Mouse (Mus musculus): ENCODE measurements around the gene Defb42. TPM values are rescaled to one million over a fixed set of nuclear protein-coding genes. Genes with fewer than 3 reads are reported as not detected.

Gene Defb42
- total RNA-seq (2021): not detected

DNA sequence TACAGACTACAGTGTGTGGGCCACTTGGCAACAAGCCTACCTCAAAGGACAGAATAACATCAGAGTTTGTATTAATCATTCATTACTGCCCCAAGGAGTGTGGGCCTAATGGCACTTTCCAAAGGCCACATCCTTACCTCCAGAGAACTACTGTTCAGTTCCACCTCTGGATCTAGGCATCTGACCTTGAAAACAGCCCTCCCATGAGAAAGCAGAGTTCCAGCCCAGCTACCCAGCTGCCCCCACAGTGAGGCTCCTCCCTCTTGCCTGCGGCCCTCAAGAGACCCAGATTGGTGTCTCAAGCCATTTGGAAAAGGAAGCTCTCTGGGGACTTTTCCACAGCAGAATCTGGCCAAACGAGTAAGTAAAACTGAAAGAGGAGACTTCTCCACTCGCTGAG lies at the start of gene Defb42:
TSS of gene Defb42 (plus strand) at position 301 of the 400 bp plus-strand sequence.
- intact Hi-C loops (cut with DNase I): no loop called here
- DNase-seq (ENCODE audit: extremely low spot score in 1 of 2, low spot score in 2 of 2): no peak

DNA sequence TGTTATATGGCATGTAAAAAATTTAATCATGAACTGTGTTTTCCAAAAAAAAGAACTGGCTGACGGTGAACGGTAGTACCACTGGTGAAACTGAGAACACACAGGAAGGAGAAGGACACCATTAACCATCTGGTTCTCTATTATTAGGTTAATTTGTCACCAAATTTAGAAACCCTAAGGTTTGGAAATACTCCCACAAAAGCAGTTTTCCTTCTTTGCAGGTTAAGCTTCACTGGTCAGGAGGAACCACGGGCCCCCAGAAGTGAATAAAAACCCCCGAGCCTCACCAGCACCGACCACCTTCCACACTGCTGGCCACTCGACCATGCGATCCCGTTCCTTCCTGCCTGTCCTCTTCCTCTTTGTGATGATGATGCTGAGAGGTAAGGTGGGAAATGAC lies 49.0 kb upstream of the Defb42 start, which contains the start of gene Defb47:
TSS of gene Defb47 (plus strand) at position 301 of the 400 bp plus-strand sequence.
- DNase-seq (ENCODE audit: extremely low spot score in 1 of 2, low spot score in 2 of 2): no peak
- intact Hi-C loops (cut with DNase I): no loop called here

DNA sequence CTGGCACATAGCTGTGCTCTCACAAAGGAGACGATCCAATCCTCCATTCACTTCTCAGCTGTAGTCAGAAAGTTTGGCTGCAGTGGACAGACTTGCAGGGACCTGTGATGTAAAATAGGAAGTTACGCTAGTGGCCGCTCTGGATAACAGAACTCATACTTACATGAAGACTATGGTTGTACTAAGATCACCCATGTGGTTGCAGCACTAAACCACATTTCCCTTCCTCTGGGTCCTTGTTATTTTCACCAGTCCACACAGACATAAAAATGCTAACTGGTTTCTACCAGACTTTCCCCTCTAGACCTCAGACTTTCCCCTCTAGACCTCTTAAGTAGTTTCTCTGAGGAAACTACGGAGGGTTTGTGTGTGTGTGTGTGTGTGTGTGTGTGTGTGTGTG lies 47.8 kb upstream of the Defb42 start:
- no peak for DNase-seq (ENCODE audit: extremely low spot score in 1 of 2, low spot score in 2 of 2)
- intact Hi-C loops (cut with DNase I): no loop called here

DNA sequence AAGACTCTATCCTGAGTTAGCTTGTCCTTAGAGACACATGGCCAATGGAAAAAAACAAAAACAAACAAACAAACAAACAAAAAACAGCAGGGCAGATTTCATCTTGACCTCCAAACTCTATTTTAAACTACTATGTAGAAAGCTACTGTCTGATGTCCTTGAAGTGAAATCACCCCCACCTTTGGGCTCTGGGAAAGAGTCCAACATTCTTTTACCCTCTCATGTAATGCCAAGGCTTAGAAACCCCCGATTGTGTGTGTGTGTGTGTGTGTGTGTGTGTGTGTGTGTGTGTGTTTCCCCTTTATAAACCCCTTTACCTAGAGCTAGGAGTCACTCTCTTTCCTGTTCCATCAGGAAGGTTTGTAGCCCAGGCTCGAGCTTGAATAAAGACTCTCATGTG lies 44.2 kb upstream of the Defb42 start:
- DNase-seq (ENCODE audit: extremely low spot score in 1 of 2, low spot score in 2 of 2): no peak
- intact Hi-C loops (cut with DNase I): no loop called here

DNA sequence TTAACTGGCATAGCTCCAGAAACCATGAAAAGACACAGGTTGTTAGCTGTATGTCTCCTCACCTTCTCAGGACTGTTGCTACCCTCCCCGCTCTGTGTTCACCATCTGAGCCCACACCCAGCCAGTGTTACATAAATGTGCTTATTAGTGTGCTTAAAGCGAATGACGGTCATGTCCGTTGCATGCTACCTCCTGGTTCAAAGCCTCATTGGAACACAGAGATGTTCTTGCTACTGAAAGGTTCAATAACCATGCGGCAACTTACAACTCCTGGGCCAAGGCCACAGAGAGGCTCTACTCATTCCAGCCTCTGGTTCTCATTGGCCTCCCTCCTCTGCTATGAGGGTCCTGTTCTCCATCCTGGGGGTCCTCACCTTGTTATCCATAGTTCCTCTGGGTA lies 35.3 kb upstream of the Defb42 start, which contains the start of gene Defb43:
TSS of gene Defb43 (plus strand) at position 301 of the 400 bp plus-strand sequence.
- intact Hi-C loops (cut with DNase I): no loop called here
- DNase-seq (ENCODE audit: extremely low spot score in 1 of 2, low spot score in 2 of 2): no peak

DNA sequence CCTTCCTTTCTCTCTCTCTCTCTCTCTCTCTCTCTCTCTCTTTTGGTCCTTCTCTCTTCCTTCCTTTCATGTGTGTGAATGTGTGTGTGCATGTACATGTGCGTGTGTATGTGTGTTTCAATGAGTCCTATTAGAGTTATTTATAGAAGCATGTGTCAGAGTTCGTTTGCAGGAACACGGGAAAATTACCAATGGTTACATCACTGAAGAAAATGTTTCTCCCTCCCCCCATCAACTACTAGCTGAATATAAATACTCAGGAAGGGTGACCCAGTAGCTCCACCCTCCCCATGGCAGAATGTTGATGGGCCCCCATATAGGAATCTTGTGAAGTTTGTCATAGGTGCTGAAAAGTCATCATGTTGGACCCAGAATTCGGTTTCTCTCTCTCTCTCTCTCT lies 33.7 kb upstream of the Defb42 start:
- intact Hi-C loops (cut with DNase I): no loop called here
- DNase-seq (ENCODE audit: extremely low spot score in 1 of 2, low spot score in 2 of 2): no peak

DNA sequence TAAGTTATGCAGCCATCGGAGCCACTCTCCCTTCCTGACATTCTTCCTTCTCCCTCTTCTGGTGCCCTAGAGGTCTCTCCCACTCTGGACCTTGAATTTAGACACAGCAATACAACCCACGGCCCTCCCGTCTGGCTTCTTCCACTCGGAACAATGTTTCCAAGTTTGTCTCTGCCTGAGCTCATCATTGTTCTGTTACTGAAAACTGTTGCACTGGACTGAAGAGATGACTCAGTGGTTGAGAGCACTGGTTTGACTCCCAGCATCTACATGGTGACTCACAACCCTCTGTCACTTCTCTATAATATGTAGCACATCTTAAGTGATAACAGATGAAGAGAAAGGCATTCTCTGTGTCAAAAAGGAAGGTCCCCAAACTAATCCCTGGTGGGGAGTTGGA lies 32.1 kb upstream of the Defb42 start:
- intact Hi-C loops (cut with DNase I): no loop called here
- no peak for DNase-seq (ENCODE audit: extremely low spot score in 1 of 2, low spot score in 2 of 2)

DNA sequence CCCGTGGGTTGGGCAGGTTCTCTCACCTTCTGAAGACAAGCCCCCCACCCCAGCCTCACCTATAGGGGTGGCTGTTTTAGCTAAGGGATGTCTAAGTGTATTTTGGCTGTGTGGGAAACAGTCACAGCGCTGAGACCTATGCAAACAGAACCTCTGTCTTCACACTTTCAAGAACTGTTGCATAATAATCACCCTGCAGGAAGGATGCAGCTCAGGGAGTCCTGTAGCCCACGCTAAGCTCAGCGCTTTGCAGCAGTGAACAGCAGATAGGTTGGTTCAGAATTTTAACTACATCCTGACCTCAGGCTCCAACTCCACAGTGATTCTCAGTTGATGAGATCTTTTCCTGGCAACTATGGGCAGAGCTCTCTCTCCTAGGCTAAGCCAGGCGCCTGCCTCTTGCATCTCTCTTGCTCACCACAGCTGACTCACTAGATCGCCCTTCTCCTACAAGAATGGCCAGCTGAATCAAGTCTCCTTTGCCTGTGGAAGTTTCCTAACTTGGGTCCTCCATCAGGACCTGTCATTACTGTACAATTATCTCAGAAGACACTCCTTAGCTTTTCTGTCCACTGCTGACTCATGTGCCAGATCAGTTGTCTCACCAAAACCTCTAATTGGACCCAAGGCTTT lies 26.2 kb upstream of the Defb42 start:
- DNase-seq (ENCODE audit: extremely low spot score in 1 of 2, low spot score in 2 of 2): no peak

DNA sequence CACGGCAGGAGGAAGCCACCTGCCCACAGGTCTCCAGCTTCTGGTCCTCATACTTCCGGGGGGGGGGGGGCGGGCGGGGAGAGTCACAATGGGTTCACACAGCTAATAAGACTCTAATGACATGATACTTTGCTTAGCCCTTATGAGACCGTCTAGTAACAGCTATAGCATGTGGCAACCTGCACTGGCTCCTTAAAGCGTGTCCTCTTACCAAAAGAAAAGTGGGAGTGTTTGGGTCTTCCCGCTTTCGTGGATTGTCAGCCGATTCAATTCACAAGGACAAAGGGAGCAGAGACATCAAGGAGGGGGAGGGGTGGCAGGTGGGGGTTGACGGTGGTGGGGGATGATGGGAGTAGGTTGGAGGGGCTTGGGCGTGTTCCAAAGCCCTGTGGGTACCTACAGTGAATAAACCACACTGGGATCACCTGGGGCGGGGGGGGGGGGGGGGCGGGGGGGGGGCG lies 3.1 kb downstream of the Defb42 start, which contains the start of gene Defb30:
TSS of gene Defb30 (minus strand) at position 51 of the 461 bp plus-strand sequence.
- intact Hi-C loops (cut with DNase I): no loop called here
- no peak for DNase-seq (ENCODE audit: extremely low spot score in 1 of 2, low spot score in 2 of 2)

More for the DNA sequence above, 26.2 kb upstream of the Defb42 start:
- intact Hi-C loops (cut with DNase I): no loop called here

DNA sequence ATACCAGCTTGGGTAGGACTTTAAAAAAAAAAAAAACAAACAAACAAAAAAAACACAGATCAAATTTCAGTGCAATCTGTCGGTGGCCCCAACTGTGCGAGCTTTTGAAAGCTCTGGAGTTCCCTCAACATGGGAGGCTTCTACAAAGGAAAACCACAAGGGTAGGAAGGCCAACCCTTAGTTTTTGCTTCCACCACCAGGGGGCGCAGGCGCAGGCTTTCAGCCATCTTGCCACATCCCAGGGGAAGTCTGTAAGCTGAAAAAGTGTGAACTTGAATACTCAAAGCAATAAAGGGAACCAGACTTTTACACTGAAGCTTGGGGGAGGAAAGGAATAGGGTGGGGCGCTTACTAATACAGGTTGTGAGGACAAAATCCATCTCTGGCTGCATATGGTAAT lies 4.0 kb downstream of the Defb42 start:
- intact Hi-C loops (cut with DNase I): no loop called here
- DNase-seq (ENCODE audit: extremely low spot score in 1 of 2, low spot score in 2 of 2): peak in 1 of 2 experiments; percentile 64

DNA sequence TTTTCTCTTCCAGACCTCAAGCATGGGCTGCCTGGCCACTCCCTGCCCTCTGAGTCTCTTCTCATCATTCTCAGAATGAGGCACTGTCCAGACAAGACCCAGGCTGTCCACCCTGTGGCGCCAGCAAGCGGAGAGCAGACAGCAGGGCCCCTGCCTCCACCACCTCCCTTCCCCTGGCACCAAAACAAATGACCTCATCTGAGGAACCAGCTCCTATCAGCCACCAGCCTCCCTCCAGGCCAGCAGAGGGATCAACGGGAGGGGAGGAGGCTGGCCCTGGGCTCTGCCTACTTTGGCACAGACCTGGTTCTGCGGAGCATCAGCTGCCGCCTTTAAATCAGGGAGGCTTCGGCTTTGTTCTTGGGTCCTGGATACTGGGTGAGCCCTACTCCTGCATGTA lies 7.9 kb downstream of the Defb42 start:
- peak; percentile 4 to 43 for DNase-seq (ENCODE audit: extremely low spot score in 1 of 2, low spot score in 2 of 2)
- intact Hi-C loops (cut with DNase I): no loop called here

DNA sequence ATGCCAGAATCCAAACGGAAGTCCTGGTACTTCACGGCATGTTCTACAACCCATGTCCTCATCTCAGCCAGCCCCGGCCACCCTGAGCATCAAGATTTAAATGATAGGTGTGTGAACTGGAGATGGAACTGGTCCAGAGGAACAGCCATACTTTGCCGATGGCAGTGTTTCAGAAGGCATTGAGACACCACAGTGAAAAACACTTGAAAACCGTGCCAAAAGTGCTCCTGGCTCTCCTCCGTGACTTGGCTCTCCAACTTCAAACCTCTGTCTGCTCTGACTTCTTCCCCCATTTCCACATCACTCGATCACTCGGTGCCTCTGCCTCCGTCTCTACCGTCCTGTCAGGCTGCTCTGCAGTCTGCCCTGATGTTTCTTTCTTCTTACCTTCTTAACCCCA lies 13.6 kb downstream of the Defb42 start:
- intact Hi-C loops (cut with DNase I): no loop called here
- no peak for DNase-seq (ENCODE audit: extremely low spot score in 1 of 2, low spot score in 2 of 2)

DNA sequence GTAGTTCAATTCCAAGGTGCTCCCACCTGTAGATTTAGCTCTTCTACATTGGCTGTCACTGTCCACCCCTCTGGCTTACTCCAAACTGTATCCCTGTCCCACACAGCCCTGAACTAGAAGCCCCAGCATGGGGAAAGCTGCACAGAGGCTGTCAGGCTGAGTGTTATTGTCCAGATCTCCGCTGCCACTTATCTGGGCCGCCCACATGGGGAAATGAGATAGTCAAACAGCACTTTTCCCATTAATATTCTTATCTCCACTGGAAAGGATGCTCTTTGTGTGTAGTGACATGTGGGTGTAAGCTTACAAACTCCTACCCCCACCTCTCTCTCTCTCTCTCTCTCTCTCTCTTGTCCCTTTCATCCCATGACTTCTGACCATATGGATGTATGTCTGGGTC lies 15.4 kb downstream of the Defb42 start:
- DNase-seq (ENCODE audit: extremely low spot score in 1 of 2, low spot score in 2 of 2): no peak
- intact Hi-C loops (cut with DNase I): no loop called here

DNA sequence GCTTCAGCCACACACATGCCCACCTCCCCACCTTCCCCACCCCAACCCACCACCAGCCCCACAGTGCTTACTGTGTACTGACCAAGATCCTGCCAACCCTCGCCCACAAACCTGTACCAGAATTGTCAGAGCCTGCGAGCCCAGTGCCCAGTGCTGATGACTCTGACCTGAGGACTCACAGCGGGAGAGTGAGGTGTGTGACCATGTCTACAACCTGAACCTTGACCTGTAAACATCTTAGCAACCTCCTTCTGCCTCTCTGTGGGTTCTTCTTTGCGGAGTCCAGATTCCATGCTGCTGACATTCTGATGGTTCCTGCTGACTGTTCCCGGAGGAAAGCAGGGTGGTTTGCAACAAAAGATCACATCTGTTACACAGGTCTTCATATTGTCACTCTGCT lies 18.6 kb downstream of the Defb42 start:
- DNase-seq (ENCODE audit: extremely low spot score in 1 of 2, low spot score in 2 of 2): no peak
- intact Hi-C loops (cut with DNase I): loop anchor here (5.0 kb wide), 1 partner anchor 307 kb away; no protein-coding TSS in a partner anchor

DNA sequence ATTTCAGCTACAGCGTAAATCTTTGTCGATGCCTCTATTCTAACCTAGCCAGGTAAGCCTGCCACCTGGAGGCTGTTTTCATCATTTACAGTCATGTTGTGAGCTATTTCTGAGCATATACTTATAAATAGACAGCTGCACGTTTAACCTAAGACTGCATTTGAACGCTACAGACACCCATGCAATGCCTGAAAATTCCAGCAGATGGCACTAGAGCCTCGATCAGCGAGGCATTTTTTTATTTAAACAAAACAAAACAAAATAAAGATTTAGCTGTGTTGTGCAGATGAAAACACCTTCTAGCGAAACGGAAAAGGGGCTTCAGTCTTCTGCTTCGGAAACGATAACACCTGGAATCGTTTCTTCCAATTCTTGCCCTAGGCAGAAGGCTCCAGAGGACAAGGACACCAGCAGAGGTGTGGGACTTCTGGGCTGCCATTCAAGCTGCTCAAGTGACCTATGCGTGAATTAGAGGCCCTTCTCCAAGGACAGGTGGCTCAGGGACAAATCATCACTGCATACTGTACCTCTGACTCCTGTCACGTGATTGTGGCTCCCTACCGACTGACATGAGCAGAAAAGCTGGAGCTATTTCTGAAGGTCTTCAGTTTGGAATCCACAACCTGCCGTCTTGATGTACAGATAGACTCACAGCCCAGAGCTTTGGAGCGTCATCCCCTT lies 20.0 kb downstream of the Defb42 start:
- peak; percentile 59 to 69 for DNase-seq (ENCODE audit: extremely low spot score in 1 of 2, low spot score in 2 of 2)
- intact Hi-C loops (cut with DNase I): loop anchor here (5.0 kb wide), 1 partner anchor 306 kb away; no protein-coding TSS in a partner anchor

DNA sequence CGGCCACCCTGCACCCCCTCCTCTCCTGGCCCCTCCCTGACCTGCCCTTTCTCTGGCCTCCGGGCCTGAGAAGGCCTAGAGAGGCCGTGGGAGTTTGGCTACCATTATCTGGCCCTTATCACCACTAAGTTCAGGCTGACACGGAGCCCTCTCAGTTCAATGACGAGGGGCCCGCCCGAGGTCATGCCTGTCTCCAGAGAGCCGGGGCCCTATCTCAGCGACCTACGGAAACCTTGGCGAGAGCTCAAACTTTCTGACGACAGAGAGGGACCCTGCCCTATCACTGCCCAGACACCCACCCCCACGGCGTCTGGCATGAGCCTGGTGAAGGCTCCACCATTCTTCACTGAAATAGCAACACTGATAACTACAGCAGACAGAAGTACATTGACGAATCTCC lies 20.9 kb downstream of the Defb42 start:
- intact Hi-C loops (cut with DNase I): loop anchor here (5.0 kb wide), 1 partner anchor 305 kb away; no protein-coding TSS in a partner anchor
- DNase-seq (ENCODE audit: extremely low spot score in 1 of 2, low spot score in 2 of 2): no peak

All from left cerebral cortex, postnatal 10 days (tissue).